Mouse (Mus musculus): Measurements from ENCODE around the gene Vipr1. TPM values are rescaled to one million over a fixed set of nuclear protein-coding genes. Genes with fewer than 3 reads are reported as not detected.

Vipr1 gene
- polyA plus RNA-seq (2021; fragmentation: Nextera tagmentation), result 1.3 and 1.4 TPM in 2 replicates
- long read RNA-seq, experiment 1, full-length matches to known transcripts, result 1 of 5 reads
- long read RNA-seq, experiment 1, partial matches to known transcripts, result 0 of 5 reads
- long read RNA-seq, experiment 1, other reads (novel, unspliced or antisense), result 4 of 5 reads
- long read RNA-seq, experiment 2, full-length matches to known transcripts, result 2 of 17 reads
- long read RNA-seq, experiment 2, partial matches to known transcripts, result 1 of 17 reads
- long read RNA-seq, experiment 2, other reads (novel, unspliced or antisense), result 14 of 17 reads

DNA sequence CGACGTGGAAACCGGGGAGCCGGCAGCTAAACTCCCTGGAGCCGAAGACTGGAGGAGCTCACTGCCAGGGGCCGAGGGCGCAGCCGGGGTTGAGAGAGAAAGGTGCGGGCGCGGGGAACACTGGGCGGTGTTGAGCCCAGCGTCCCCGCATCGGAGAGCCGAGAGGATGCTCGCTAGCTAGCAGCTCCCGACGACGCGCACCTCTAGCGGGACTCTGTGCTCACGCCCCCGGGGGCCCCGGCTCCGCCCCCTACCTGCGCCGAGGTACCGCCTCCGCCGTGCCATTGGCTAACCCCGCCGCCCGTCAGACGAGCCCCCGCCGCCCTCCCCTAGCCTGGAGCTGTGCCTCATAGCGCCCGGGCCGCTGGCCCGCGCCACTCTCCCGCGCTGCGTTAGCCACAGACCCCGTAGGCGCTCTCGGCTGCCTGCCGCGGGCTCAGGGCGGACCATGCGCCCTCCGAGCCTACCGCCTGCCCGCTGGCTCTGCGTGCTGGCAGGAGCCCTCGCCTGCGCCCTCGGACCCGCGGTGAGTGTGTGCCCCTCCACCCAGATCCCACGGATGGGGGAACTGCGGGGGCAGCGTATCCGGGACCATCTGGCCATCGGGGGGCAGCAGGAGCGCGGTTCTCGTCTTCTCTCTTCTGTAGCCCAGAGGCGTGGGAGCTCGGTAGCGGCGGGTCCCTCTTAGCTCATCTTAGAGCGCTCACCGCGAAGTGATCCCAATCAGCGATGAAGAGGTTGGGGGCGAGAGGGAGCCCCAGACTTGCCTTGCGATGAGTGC is at the start of gene Vipr1:
Gene Vipr1, plus strand, starts transcription at position 316 of the 781 bp plus-strand sequence.

DNA sequence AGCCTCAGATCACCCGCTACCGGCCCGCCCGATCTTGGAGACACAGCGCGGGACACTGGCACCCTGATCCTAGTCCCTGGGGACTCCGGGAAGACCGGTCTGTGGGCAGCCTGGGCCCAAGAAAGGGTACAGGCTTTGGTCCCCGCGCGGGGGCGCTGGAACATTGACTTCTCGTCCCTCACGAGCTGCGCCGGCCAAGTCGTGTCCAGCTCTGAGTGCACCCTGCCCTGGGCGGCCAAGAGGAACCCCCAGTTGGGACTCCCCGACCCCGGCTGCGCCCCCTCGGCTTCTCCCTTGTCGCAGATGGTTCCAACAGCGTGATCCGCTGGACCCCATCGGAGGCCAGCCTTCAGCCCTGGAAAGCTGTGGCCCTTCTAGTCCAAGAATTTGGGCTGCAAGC is 515 bp upstream of the Vipr1 start, which contains the start of gene Lyzl4:
Gene Lyzl4, minus strand, starts transcription at position 96 of the 400 bp plus-strand sequence.

DNA sequence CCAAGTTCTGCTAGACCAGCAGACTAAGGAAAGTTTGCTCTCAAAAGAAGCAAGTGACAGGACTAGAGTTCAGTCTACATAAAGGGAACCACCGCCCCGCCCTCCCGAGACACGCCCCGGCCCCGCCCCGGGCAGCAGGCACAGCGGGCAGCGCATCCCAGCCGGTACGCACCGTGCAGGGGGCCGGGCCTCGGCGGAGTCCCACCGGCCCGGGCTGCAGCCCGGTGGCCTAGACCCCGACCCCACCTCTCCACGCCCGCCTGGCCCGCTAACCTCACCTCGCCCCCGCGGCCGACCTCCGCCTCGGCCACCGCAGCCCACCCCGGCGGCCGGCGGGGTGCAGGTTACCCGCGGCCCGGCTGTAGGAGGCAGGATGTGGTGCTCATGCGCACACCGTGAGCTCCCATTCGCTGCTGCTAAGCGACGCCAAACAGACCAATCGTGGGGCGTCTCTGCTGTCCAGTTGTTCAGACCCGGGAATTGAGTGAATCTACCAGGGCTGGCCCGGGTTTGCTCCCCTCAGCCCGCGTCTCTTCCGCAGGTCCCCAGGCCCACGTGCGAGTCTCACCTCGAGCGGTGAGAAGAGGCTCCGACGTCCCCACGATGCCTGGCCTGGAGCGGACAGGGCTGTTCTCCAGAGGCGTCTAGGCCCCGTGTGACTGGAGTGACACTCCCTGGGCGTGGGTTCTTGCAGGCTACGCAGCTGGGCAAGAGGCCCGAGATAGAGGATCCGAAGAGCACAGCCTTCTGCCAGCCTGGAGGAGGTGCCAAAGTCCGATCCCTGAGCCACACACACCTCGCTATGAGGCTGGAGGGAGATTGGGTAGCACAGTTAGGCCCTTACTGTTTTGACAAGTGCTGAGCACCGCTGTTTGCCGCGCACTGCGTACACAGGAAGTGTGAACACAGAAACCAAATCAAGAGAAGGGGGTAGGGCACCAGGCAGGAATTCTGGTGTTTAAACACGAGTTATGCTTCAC is 62.4 kb downstream of the Vipr1 start, which contains the start of gene Sec22c:
Gene Sec22c, minus strand, starts transcription at position 845 of the 980 bp plus-strand sequence.

DNA sequence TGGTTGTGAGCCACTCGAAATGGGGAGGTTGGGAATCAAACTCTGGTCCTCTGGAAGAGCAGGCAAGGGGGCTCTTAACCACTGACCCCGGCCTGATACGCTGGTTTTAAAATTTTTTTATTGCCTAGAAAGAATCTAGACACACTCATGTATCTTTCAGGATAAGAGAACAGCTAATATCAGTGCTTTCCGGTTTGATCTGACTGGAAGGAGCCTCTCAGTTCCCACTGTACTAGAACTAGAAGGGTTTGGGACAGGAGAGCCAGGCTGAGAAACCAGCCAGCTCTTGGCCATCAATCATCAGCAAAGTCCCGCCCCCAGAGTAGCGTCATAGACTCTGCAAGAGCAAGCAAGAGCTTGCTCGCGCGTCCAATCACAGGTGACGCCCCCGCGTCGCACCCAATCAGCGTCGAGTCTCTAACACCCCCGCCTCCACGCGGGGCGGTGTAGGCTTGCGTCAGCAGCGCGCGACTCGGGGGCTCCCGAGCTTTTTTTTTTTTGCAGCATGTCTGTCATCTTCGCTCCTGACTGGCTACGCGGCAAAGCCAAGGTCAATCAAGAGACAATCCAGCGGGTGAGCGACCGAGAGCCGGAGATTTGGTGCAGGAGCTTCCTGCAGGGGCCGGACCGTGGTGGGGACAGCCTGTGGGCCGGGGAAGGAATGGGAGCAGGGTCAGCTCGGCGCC is 67.5 kb downstream of the Vipr1 start, which contains the start of gene Ss18l2:
Gene Ss18l2, plus strand, starts transcription at position 432 of the 686 bp plus-strand sequence.

DNA sequence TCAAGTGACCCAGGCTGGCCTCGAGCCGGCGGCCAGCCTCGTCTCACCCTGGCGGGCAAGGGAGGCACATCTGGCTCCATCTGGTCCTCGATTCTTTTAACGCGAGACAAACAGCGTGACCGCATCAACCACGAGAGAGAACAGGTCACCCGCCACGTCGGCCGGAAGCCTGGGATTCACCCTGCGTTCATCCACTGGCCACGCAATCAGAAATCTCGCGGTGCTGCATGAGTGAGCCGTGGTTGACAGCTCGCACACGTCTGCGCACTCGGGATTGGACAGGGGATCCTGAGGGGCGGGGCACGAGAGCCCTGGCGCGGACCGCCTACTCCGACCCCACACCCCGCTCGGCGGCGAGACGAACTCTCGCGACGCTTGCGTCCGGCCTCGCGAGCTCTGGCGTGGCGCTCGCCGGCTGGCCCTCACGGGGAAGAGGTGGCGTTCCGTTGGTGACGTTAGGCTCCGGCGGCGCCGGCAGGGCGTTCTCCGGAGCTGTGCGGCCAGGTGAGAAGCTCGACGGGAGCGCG is 76.3 kb downstream of the Vipr1 start, which contains the start of gene Nktr:
Gene Nktr, plus strand, starts transcription at position 378 of the 527 bp plus-strand sequence.

Other genes starting within 250 kb of the Vipr1 start
- 1,697 and 1,703 TPM in 2 replicates for gene Cck, start 147.0 kb upstream of the Vipr1 start, polyA plus RNA-seq (2021; fragmentation: Nextera tagmentation)
- gene Lyzl4, start 620 bp upstream of the Vipr1 start, polyA plus RNA-seq (2021; fragmentation: Nextera tagmentation), result 0.65 and 1.2 TPM in 2 replicates
- 6.5 and 7.4 TPM in 2 replicates for gene Sec22c, start 62.8 kb downstream of the Vipr1 start, polyA plus RNA-seq (2021; fragmentation: Nextera tagmentation)
- gene Ss18l2, start 67.6 kb downstream of the Vipr1 start, polyA plus RNA-seq (2021; fragmentation: Nextera tagmentation), result 313 and 385 TPM in 2 replicates
- gene Nktr, start 76.5 kb downstream of the Vipr1 start, polyA plus RNA-seq (2021; fragmentation: Nextera tagmentation), result 18.0 and 18.4 TPM in 2 replicates
- 5.8 and 7.2 TPM in 2 replicates for gene Zfp651, start 116.6 kb downstream of the Vipr1 start, polyA plus RNA-seq (2021; fragmentation: Nextera tagmentation)
- 6.4 and 7.5 TPM in 2 replicates for gene Klhl40, start 134.9 kb downstream of the Vipr1 start, polyA plus RNA-seq (2021; fragmentation: Nextera tagmentation)
- gene Hhatl, start 149.8 kb downstream of the Vipr1 start, polyA plus RNA-seq (2021; fragmentation: Nextera tagmentation), result 11.8 and 12.8 TPM in 2 replicates
- 10.9 and 13.5 TPM in 2 replicates for gene Ccdc13, start 196.7 kb downstream of the Vipr1 start, polyA plus RNA-seq (2021; fragmentation: Nextera tagmentation)
- 261 and 275 TPM in 2 replicates for gene Higd1a, start 215.6 kb downstream of the Vipr1 start, polyA plus RNA-seq (2021; fragmentation: Nextera tagmentation)

Measured in layer of hippocampus, adult 6 months (tissue).